Mouse (Mus musculus) urinary bladder, postnatal 10 days (tissue): ENCODE measurements around the gene Nek10.
"Not testable (repeated sequence)": the region's sequence is repeated elsewhere in the genome, so short reads cannot be mapped to it uniquely, and the experiment has no call there.

Experiments used
- DNase-seq: peaks from one replicate; pipeline ENCODE4 v3.0.0; 2022; ENCODE audit warnings: low spot score

Nek10 gene

GRCm38 (mm10) chr14:14987403-14987802 lies 184.2 kb downstream of the Nek10 start:
- DNase-seq = no peak

GRCm38 (mm10) chr14:14991642-14992041 lies 188.4 kb downstream of the Nek10 start:
- no peak for DNase-seq

GRCm38 (mm10) chr14:15011408-15011807 lies 208.2 kb downstream of the Nek10 start:
- no peak for DNase-seq

- no peak for DNase-seq
Measured at GRCm38 (mm10) chr14:15014799-15015198, 211.6 kb downstream of the Nek10 start.

GRCm38 (mm10) chr14:15030626-15031025 lies 227.4 kb downstream of the Nek10 start:
- DNase-seq = not testable (repeated sequence)

GRCm38 (mm10) chr14:15034638-15035037 lies 231.4 kb downstream of the Nek10 start:
- not testable (repeated sequence) for DNase-seq

GRCm38 (mm10) chr14:15048186-15048585 lies 245.0 kb downstream of the Nek10 start:
- no peak for DNase-seq

GRCm38 (mm10) chr14:15061496-15061895 lies 258.3 kb downstream of the Nek10 start:
- no peak for DNase-seq
